Mouse (Mus musculus): ENCODE measurements around the gene A830031A19Rik. TPM values are rescaled to one million over a fixed set of nuclear protein-coding genes. Genes with fewer than 3 reads are reported as not detected.

A830031A19Rik gene
- total and polyA plus RNA-seq, 3 experiments: not detected

GRCm38 (mm10) chr11:24121136-24121535 lies 46.3 kb upstream of the A830031A19Rik start:
- Histone ChIP-seq H3K4me3 (ENCODE audit: control insufficient read depth in 1 of 2, insufficient read depth in 1 of 2, low read depth in 2 of 2, low read length in 2 of 2) (no peak overlapping the region), H3K79me2 (ENCODE audit: control insufficient read depth, insufficient read depth, low read length, poor library complexity) (peaks cover 83% of the 10 kb centered on the region), H3K4me1 (ENCODE audit: control insufficient read depth in 1 of 2, insufficient read depth in 2 of 2, low read length in 2 of 2) (peaks cover 30 to 34% of the 10 kb centered on the region in 2 experiments), H3K27me3 (ENCODE audit: control insufficient read depth in 1 of 2, insufficient read depth in 2 of 2, low read length in 2 of 2) (no peaks in the 10 kb centered on the region), H3K27ac (ENCODE audit: control insufficient read depth, low read depth, low read length) (no peak overlapping the region), H3K9ac (ENCODE audit: control insufficient read depth, low read depth, low read length, poor library complexity, severe bottlenecking) (no peak overlapping the region), H3K36me3 (ENCODE audit: control insufficient read depth in 1 of 2, insufficient read depth in 2 of 2, low read length in 2 of 2) (peaks cover 31 to 49% of the 10 kb centered on the region in 2 experiments), H3K9me3 (replicated peaks; ENCODE audit: insufficient read depth, low read length) (no peaks in the 10 kb centered on the region)
- TF ChIP-seq TCF12 (IDR thresholded peaks at IDR 0.05; ENCODE audit: low read depth, low read length) (no peak), POLR2A (IDR thresholded peaks at IDR 0.05; ENCODE audit: control insufficient read depth in 1 of 2, insufficient read depth in 1 of 2, low read depth in 1 of 2, low read length in 2 of 2, poor library complexity in 1 of 2) (peak in 1 of 2 experiments; percentile 32; a peak in 1 of 4 replicates)
- DNase-seq (ENCODE audit: low read depth, low spot score): no peak

- H3K9me3 ChIP-seq (replicated peaks; ENCODE audit: insufficient read depth, low read length): no peaks in the 10 kb centered on the region
- no peak for DNase-seq (ENCODE audit: low read depth, low spot score)
- no peak overlapping the region for H3K27ac ChIP-seq (ENCODE audit: control insufficient read depth, low read depth, low read length)
- H3K9ac ChIP-seq (ENCODE audit: control insufficient read depth, low read depth, low read length, poor library complexity, severe bottlenecking): no peak overlapping the region
- H3K79me2 ChIP-seq (ENCODE audit: control insufficient read depth, insufficient read depth, low read length, poor library complexity): peaks cover 85% of the 10 kb centered on the region
- no peaks in the 10 kb centered on the region for H3K27me3 ChIP-seq (ENCODE audit: control insufficient read depth in 1 of 2, insufficient read depth in 2 of 2, low read length in 2 of 2)
- H3K4me3 ChIP-seq (ENCODE audit: control insufficient read depth in 1 of 2, insufficient read depth in 1 of 2, low read depth in 2 of 2, low read length in 2 of 2): no peak overlapping the region
- peaks cover 0 to 4% of the 10 kb centered on the region in 2 experiments; a peak in 2 of 4 replicates for H3K4me1 ChIP-seq (ENCODE audit: control insufficient read depth in 1 of 2, insufficient read depth in 2 of 2, low read length in 2 of 2)
- H3K36me3 ChIP-seq (ENCODE audit: control insufficient read depth in 1 of 2, insufficient read depth in 2 of 2, low read length in 2 of 2): peaks cover 16 to 49% of the 10 kb centered on the region in 2 experiments
- TF ChIP-seq MYC (IDR thresholded peaks at IDR 0.05; ENCODE audit: low read depth, low read length) (no peak), GABPA (IDR thresholded peaks at IDR 0.05; ENCODE audit: low read depth, low read length) (no peak), ZMIZ1 (IDR thresholded peaks at IDR 0.05; ENCODE audit: low read depth, low read length) (0 out of 2 replicates have a peak, but pooled peaks have one; percentile 24), TBP (IDR thresholded peaks at IDR 0.05; ENCODE audit: low read depth, low read length) (no peak)
These were observed 41.9 kb upstream of the A830031A19Rik start for GRCm38 (mm10) chr11:24116582-24117318.

GRCm38 (mm10) chr11:24116041-24116440 lies 41.2 kb upstream of the A830031A19Rik start:
- no peaks in the 10 kb centered on the region for H3K27me3 ChIP-seq (ENCODE audit: control insufficient read depth in 1 of 2, insufficient read depth in 2 of 2, low read length in 2 of 2)
- no peak overlapping the region for H3K9ac ChIP-seq (ENCODE audit: control insufficient read depth, low read depth, low read length, poor library complexity, severe bottlenecking)
- TF ChIP-seq TCF12 (IDR thresholded peaks at IDR 0.05; ENCODE audit: low read depth, low read length): no peak
- TF ChIP-seq EP300 (IDR thresholded peaks at IDR 0.05; ENCODE audit: low read depth in 1 of 2, low read length in 2 of 2): no peak
- no peak for TF ChIP-seq RCOR1 (IDR thresholded peaks at IDR 0.05; ENCODE audit: low read depth, low read length)
- no peak for TF ChIP-seq CHD2 (IDR thresholded peaks at IDR 0.05; ENCODE audit: low read length)
- TF ChIP-seq BHLHE40 (IDR thresholded peaks at IDR 0.05; ENCODE audit: borderline replicate concordance, low read depth, low read length): no peak
- TF ChIP-seq ELF1 (IDR thresholded peaks at IDR 0.05; ENCODE audit: low read depth, low read length): no peak
- TF ChIP-seq KAT2A (conservative IDR thresholded peaks at IDR 0.05; ENCODE audit: low read depth, low read length): no peak
- no peak for TF ChIP-seq POLR2AphosphoS5 (IDR thresholded peaks at IDR 0.05; ENCODE audit: borderline replicate concordance, low read depth, low read length)
- no peak for TF ChIP-seq MEF2A (IDR thresholded peaks at IDR 0.05; ENCODE audit: extremely low read depth, insufficient replicate concordance, low read depth, low read length, poor library complexity, severe bottlenecking)
- no peak for TF ChIP-seq CHD1 (IDR thresholded peaks at IDR 0.05; ENCODE audit: low read depth, low read length)
- TF ChIP-seq ZMIZ1 (IDR thresholded peaks at IDR 0.05; ENCODE audit: low read depth, low read length): no peak
- no peak for TF ChIP-seq NELFE (IDR thresholded peaks at IDR 0.05; ENCODE audit: low read depth, low read length)
- no peak for TF ChIP-seq MYC (IDR thresholded peaks at IDR 0.05; ENCODE audit: low read depth, low read length)
- TF ChIP-seq SIN3A (IDR thresholded peaks at IDR 0.05; ENCODE audit: low read length): no peak
- no peak for TF ChIP-seq ZKSCAN1 (IDR thresholded peaks at IDR 0.05; ENCODE audit: low read depth, low read length)
- no peak for TF ChIP-seq USF1 (IDR thresholded peaks at IDR 0.05; ENCODE audit: low read depth, low read length)
- no peak; the same call in 1 of the 2 replicates for TF ChIP-seq POLR2AphosphoS2 (IDR thresholded peaks at IDR 0.05; ENCODE audit: low read length)
- no peak for TF ChIP-seq USF2 (IDR thresholded peaks at IDR 0.05; ENCODE audit: borderline replicate concordance in 1 of 2, insufficient read depth in 1 of 2, low read depth in 1 of 2, low read length in 2 of 2)
- TF ChIP-seq GABPA (IDR thresholded peaks at IDR 0.05; ENCODE audit: low read depth, low read length): no peak
- TF ChIP-seq UBTF (IDR thresholded peaks at IDR 0.05; ENCODE audit: borderline replicate concordance, insufficient read depth, low read depth, low read length): no peak
- H3K36me3 ChIP-seq (ENCODE audit: control insufficient read depth in 1 of 2, insufficient read depth in 2 of 2, low read length in 2 of 2): peaks cover 11 to 54% of the 10 kb centered on the region in 2 experiments
- H3K27ac ChIP-seq (ENCODE audit: control insufficient read depth, low read depth, low read length): no peak overlapping the region
- no peak for DNase-seq (ENCODE audit: low read depth, low spot score)
- peaks cover 0 to 2% of the 10 kb centered on the region in 2 experiments; a peak in 2 of 4 replicates for H3K4me1 ChIP-seq (ENCODE audit: control insufficient read depth in 1 of 2, insufficient read depth in 2 of 2, low read length in 2 of 2)
- H3K9me3 ChIP-seq (replicated peaks; ENCODE audit: insufficient read depth, low read length): no peaks in the 10 kb centered on the region
- H3K4me3 ChIP-seq (ENCODE audit: control insufficient read depth in 1 of 2, insufficient read depth in 1 of 2, low read depth in 2 of 2, low read length in 2 of 2): no peak overlapping the region
- H3K79me2 ChIP-seq (ENCODE audit: control insufficient read depth, insufficient read depth, low read length, poor library complexity): peaks cover 84% of the 10 kb centered on the region

All from MEL (cell line).